Mouse (Mus musculus) testis, adult 2 months (tissue): ENCODE data around the gene Foxk1.

Experiments
- CTCF ChIP-seq: fragments of 200-500 bp; IDR thresholded peaks from 2 replicates; pipeline ENCODE4 v1.5.1; 2012; ENCODE audit warnings: low read depth, mild to moderate bottlenecking, inconsistent platforms, low read length, moderate library complexity; ENCODE audit not compliant: control insufficient read depth, insufficient read depth, insufficient replicate concordance
- POLR2A ChIP-seq: fragments of 200-500 bp; IDR thresholded peaks from 2 replicates; pipeline ENCODE4 v1.6.1; 2012; ENCODE audit warnings: low read depth, mild to moderate bottlenecking, inconsistent platforms, low read length, moderate library complexity; ENCODE audit not compliant: control insufficient read depth

DNA sequence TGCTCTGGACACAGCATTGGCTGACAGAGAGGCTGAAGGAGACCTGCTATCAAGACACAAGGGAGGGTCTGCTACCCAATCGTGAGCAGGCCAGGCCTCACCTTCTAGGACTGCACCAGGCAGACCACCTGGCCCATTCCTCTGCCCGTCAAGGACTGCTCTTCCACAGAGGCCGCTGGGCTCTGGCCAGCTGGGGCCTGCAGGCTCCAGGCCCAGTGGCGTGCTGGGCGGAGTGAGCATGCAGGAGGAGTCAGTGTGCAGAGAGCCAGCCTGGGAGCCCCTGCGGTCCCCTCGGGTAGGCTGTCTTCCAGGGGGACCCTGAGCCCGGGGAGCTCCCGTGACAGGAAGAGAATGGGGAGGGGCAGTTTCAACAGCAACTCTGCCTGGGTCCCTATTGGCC, 85.4 kb downstream of the Foxk1 start:
- TF ChIP-seq POLR2A = no peak
- TF ChIP-seq CTCF = no peak
